Mouse (Mus musculus): ENCODE measurements at regions not wholly inside any gene's neighbourhood (a gene's known extent, or its start where the extent isn't known, plus 50 kb on each side); places are given as distances from the start of the nearest gene placed in this dataset.

DNA sequence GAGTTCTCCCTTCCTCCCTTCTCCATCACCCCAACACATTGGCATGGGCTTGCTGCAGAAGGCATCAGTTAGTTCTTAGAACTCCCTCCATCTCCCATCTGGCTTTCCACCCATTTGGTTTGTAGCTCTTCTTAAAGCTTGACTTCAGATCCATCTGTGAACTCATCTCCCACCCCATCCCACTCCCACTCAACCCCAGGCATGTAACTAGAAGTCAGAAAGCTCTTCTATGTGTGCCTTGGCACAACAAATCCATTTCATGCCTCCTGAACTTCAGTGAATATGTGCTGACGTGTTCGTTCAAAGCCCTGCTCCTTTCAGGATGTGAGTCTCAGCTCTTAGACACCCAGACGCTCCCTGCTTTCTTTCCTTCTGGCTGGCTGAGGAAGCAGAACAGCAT lies 81.0 kb upstream of the Rbm19 start:
- Histone ChIP-seq H3K9me3 (ENCODE audit: control insufficient read depth, low read length) (no peaks in the 10 kb centered on the region), H3K4me1 (ENCODE audit: control insufficient read depth, insufficient read depth, low read length) (0 out of 2 replicates have a peak, but pooled peaks cover 6% of the 10 kb centered on the region), H3K4me3 (replicated peaks; ENCODE audit: low read length) (no peak overlapping the region), H3K4me2 (replicated peaks; ENCODE audit: low read depth, low read length, severe bottlenecking) (no peak overlapping the region), H3K9ac (ENCODE audit: low read depth, low read length, severe bottlenecking) (no peak overlapping the region), H3K27me3 (ENCODE audit: control insufficient read depth, insufficient read depth, low read length) (no peaks in the 10 kb centered on the region), H3K36me3 (ENCODE audit: control insufficient read depth, insufficient read depth, low read length) (no peaks in the 10 kb centered on the region), H3K27ac (replicated peaks; ENCODE audit: low read depth, low read length) (no peak overlapping the region)
- DNase-seq (ENCODE audit: low spot score) (no peak), ATAC-seq (ENCODE audit: low FRiP score, low read depth) (no peak)
- 75% methylated on average over 3 of the region's 3 CpGs for WGBS
- TF ChIP-seq POLR2A (IDR thresholded peaks at IDR 0.05; ENCODE audit: borderline replicate concordance, extremely low read depth, insufficient read depth, insufficient read length) = no peak

DNA sequence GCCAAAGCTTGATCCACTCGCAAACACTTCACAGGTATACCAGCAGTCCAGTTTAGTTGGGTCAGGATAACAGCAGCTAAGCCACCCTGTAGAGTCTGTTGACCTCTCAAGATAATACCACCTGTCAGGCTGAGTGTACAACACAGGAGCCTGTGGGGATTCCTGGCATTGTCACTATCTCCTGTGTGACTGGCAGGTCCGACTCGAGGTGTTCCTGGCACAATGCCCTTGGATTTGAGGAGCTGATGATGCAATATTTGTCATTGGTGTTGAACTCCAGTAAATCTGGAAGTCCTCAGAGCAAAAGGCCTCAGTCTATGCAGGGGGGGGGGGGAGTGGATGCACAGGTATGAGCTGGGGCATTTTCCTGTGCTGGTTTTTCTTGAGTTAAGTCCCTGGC lies 78.5 kb upstream of the Rbm19 start:
- DNase-seq (ENCODE audit: low spot score) = no peak
- Histone ChIP-seq H3K4me1 (ENCODE audit: control insufficient read depth, insufficient read depth, low read length) (no peaks in the 10 kb centered on the region), H3K27me3 (ENCODE audit: control insufficient read depth, insufficient read depth, low read length) (no peaks in the 10 kb centered on the region), H3K36me3 (ENCODE audit: control insufficient read depth, insufficient read depth, low read length) (no peaks in the 10 kb centered on the region), H3K4me2 (replicated peaks; ENCODE audit: low read depth, low read length, severe bottlenecking) (no peak overlapping the region), H3K4me3 (replicated peaks; ENCODE audit: low read length) (no peak overlapping the region), H3K9ac (ENCODE audit: low read depth, low read length, severe bottlenecking) (no peak overlapping the region), H3K27ac (replicated peaks; ENCODE audit: low read depth, low read length) (no peak overlapping the region), H3K9me3 (ENCODE audit: control insufficient read depth, low read length) (no peaks in the 10 kb centered on the region)
- WGBS = 92% methylated on average over 3 of the region's 3 CpGs
- ATAC-seq (ENCODE audit: low FRiP score, low read depth) = no peak
- no peak for TF ChIP-seq POLR2A (IDR thresholded peaks at IDR 0.05; ENCODE audit: borderline replicate concordance, extremely low read depth, insufficient read depth, insufficient read length)

DNA sequence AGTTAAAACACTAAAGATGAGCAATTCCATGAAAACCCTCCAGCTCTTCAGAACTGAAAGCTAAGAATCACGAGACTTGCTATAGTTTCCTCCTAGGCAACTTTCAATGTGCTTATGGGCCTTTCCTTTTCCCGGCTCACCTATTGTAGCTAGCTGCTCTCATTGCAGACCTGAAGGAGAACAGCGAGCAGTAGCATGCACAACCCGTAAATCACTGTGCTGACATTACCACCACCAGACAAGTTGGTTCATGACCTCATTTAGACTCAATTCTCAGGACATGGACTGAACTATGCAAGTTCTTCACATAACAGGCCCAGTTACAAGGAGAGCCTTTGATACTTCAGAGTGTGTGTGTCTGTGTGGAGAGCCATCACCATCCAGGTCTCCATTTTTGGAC lies 72.5 kb upstream of the Rbm19 start:
- 68% methylated on average over 4 of the region's 4 CpGs for WGBS
- no peaks in the 10 kb centered on the region for H3K9me3 ChIP-seq (ENCODE audit: control insufficient read depth, low read length)
- H3K4me2 ChIP-seq (replicated peaks; ENCODE audit: low read depth, low read length, severe bottlenecking) = no peak overlapping the region
- DNase-seq (ENCODE audit: low spot score) (no peak), ATAC-seq (ENCODE audit: low FRiP score, low read depth) (no peak)
- no peak overlapping the region for H3K4me3 ChIP-seq (replicated peaks; ENCODE audit: low read length)
- H3K27ac ChIP-seq (replicated peaks; ENCODE audit: low read depth, low read length) = no peak overlapping the region
- H3K4me1 ChIP-seq (ENCODE audit: control insufficient read depth, insufficient read depth, low read length) = no peaks in the 10 kb centered on the region
- TF ChIP-seq POLR2A (IDR thresholded peaks at IDR 0.05; ENCODE audit: borderline replicate concordance, extremely low read depth, insufficient read depth, insufficient read length) = no peak
- H3K9ac ChIP-seq (ENCODE audit: low read depth, low read length, severe bottlenecking) = no peak overlapping the region
- H3K27me3 ChIP-seq (ENCODE audit: control insufficient read depth, insufficient read depth, low read length) = no peaks in the 10 kb centered on the region
- H3K36me3 ChIP-seq (ENCODE audit: control insufficient read depth, insufficient read depth, low read length) = no peaks in the 10 kb centered on the region

DNA sequence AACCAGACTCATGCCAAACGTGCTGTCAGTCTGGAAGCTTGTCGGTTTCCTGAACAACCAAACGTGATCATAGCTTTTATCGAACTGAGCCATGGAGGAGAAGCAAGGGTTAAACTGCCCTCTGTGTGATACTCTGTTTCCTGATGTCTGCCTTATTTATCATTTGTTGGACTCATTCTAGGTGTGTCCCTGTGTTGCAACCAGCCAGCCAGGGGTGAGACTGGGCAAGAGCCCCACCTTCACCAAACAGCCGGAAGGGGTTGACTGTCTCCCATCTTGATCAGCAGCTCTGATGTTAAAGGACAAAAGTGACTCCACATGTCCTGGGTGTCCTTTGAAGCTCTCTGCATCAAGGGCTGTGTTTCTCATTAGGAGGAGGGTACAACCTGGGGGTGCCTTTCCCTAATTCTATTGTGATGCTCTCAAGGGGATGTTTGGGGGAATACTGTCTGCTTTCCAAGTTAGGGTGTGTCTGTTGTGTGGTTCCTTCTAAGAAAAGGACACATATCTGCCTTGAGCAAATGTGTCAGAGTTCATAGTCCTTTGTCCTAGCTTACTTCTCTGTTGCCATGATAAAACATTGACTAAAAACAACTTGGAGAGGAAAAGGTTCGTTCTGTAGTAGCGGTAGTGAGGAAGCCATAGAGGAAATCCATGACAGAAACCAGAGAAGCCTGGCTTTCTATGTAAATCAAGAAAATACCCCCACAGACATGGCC lies 67.0 kb upstream of the Rbm19 start:
- H3K4me3 ChIP-seq (replicated peaks; ENCODE audit: low read length) = no peak overlapping the region
- TF ChIP-seq POLR2A (IDR thresholded peaks at IDR 0.05; ENCODE audit: borderline replicate concordance, extremely low read depth, insufficient read depth, insufficient read length) = no peak
- 87% methylated on average over 7 of the region's 7 CpGs for WGBS

DNA sequence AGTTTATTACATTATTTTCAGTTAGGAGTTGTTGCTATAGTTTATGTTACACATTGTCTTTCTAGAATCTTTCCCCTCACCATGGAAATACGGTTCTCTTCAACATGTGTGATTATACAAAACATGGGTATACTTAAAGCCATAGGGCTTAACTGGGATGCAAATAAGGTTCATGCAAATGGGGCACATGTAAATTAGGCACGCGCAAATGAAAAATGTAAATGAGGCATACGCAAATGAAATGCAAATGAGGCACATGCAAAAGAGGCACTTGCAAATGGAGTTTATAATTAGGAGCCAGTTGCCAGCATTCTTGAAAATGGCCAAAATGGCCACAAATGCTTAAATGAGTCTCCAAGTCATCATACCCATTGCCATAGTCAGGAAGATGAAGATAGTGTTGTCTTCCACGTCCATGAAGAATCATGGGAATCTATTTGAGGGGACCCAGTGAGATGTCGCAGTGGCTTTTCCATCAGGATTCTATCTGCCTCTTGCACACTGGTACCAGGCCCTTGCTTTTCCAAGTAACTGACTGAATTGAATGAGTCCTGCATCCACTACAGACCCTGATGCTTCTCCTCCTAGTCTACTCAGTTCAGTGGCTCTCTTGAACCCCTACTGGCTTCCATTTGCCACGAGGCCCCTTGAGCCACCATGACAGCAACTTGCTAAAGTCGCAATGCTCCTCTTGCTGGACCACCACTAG lies 65.4 kb upstream of the Rbm19 start:
- Histone ChIP-seq H3K9me3 (ENCODE audit: control insufficient read depth, low read length) (no peaks in the 10 kb centered on the region), H3K9ac (ENCODE audit: low read depth, low read length, severe bottlenecking) (no peak overlapping the region), H3K27ac (replicated peaks; ENCODE audit: low read depth, low read length) (no peak overlapping the region), H3K4me1 (ENCODE audit: control insufficient read depth, insufficient read depth, low read length) (no peaks in the 10 kb centered on the region), H3K4me2 (replicated peaks; ENCODE audit: low read depth, low read length, severe bottlenecking) (no peak overlapping the region), H3K27me3 (ENCODE audit: control insufficient read depth, insufficient read depth, low read length) (no peaks in the 10 kb centered on the region), H3K4me3 (replicated peaks; ENCODE audit: low read length) (no peak overlapping the region), H3K36me3 (ENCODE audit: control insufficient read depth, insufficient read depth, low read length) (no peaks in the 10 kb centered on the region)
- ATAC-seq (ENCODE audit: low FRiP score, low read depth) (no peak), DNase-seq (ENCODE audit: low spot score) (no peak)
- TF ChIP-seq POLR2A (IDR thresholded peaks at IDR 0.05; ENCODE audit: borderline replicate concordance, extremely low read depth, insufficient read depth, insufficient read length) = no peak
- WGBS = 88% methylated on average over 8 of the region's 8 CpGs

More for the DNA sequence above, 67.0 kb upstream of the Rbm19 start:
- Histone ChIP-seq H3K27ac (replicated peaks; ENCODE audit: low read depth, low read length) (no peak overlapping the region), H3K9me3 (ENCODE audit: control insufficient read depth, low read length) (no peaks in the 10 kb centered on the region), H3K27me3 (ENCODE audit: control insufficient read depth, insufficient read depth, low read length) (no peaks in the 10 kb centered on the region), H3K9ac (ENCODE audit: low read depth, low read length, severe bottlenecking) (no peak overlapping the region), H3K36me3 (ENCODE audit: control insufficient read depth, insufficient read depth, low read length) (no peaks in the 10 kb centered on the region), H3K4me1 (ENCODE audit: control insufficient read depth, insufficient read depth, low read length) (no peaks in the 10 kb centered on the region), H3K4me2 (replicated peaks; ENCODE audit: low read depth, low read length, severe bottlenecking) (no peak overlapping the region)
- no peak for ATAC-seq (ENCODE audit: low FRiP score, low read depth)
- DNase-seq (ENCODE audit: low spot score) = no peak
